Mouse (Mus musculus): Measurements from ENCODE around the gene Tbc1d4. TPM values are rescaled to one million over a fixed set of nuclear protein-coding genes. Genes with fewer than 3 reads are reported as not detected.

Gene Tbc1d4
- polyA plus RNA-seq, 1 experiment from 2014 or later, result 25.5 TPM

DNA sequence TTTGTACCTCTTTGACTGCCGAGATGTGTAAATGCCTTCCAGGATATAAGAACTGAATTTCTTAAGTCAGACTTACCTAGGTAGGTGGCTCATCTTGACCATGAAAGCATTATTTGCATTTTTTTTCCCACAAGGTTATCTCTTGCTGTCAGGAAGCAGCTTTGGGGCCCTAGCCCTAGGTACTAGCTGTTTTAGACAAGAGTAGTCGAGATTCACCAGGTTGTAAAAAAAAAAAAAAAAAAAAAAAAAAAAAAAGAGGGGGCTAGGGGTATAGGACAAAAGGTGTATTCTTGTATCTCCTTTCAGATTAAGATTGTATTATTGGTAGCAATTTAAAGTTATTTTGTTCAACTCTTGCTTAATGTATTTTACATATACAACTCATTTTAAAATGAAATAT, 21.6 kb upstream of the Tbc1d4 start:
- WGBS, result 81% methylated on average over 2 of the region's 2 CpGs
- Histone ChIP-seq H3K36me3 (peaks cover 4% of the 10 kb centered on the region; the same call in 1 of the 2 replicates), H3K4me3 (no peak overlapping the region), H3K4me2 (no peak overlapping the region), H3K4me1 (replicated peaks) (no peaks in the 10 kb centered on the region), H3K27ac (no peak overlapping the region), H3K9ac (no peak overlapping the region), H3K27me3 (no peaks in the 10 kb centered on the region), H3K9me3 (replicated peaks) (no peaks in the 10 kb centered on the region)
- no peak for ATAC-seq (replicated peaks; ENCODE audit: insufficient number of reproducible peaks, insufficient read depth, low FRiP score, low read depth)

DNA sequence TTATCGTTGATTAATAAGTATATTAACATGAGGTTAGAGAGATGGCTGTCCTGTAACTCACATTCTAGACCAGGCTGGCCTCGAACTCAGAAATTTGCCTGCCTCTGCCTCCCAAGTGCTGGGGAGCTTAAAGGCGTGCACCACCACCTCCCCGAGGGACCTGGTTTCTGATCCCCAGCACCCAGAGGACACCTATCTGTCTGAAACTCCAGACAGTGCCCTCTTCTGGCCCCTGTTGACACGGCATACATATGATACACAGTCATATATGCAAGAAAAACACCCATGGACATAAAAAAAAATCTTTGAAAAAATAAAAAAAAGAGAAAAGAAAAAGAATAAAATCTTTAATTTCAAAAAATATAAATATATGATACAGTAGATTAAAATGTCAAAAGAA, 8.7 kb upstream of the Tbc1d4 start:
- no peaks in the 10 kb centered on the region for H3K36me3 ChIP-seq
- no peaks in the 10 kb centered on the region for H3K27me3 ChIP-seq
- 89% methylated on average over 5 of the region's 5 CpGs for WGBS
- H3K9me3 ChIP-seq (replicated peaks), result no peaks in the 10 kb centered on the region
- no peak for ATAC-seq (replicated peaks; ENCODE audit: insufficient number of reproducible peaks, insufficient read depth, low FRiP score, low read depth)
- H3K4me3 ChIP-seq, result no peak overlapping the region
- peaks cover 14% of the 10 kb centered on the region; the same call in 1 of the 2 replicates for H3K4me1 ChIP-seq (replicated peaks)
- H3K9ac ChIP-seq, result no peak overlapping the region
- H3K27ac ChIP-seq, result no peak overlapping the region
- H3K4me2 ChIP-seq, result no peak overlapping the region

- Histone ChIP-seq H3K9ac (no peak overlapping the region), H3K4me3 (no peak overlapping the region), H3K27me3 (no peaks in the 10 kb centered on the region), H3K4me1 (replicated peaks) (peaks cover 14% of the 10 kb centered on the region; the same call in 1 of the 2 replicates), H3K4me2 (no peak overlapping the region), H3K36me3 (no peaks in the 10 kb centered on the region), H3K9me3 (replicated peaks) (no peaks in the 10 kb centered on the region), H3K27ac (no peak overlapping the region)
- ATAC-seq (replicated peaks; ENCODE audit: insufficient number of reproducible peaks, insufficient read depth, low FRiP score, low read depth), result no peak
- WGBS, result 62% methylated on average over 9 of the region's 9 CpGs
Measured at GRCm38 (mm10) chr14:101616178-101616577, 7.2 kb upstream of the Tbc1d4 start.

- Histone ChIP-seq H3K9ac (no peak overlapping the region), H3K4me3 (no peak overlapping the region), H3K27ac (no peak overlapping the region), H3K4me1 (replicated peaks) (peaks cover 16% of the 10 kb centered on the region; the same call in 1 of the 2 replicates), H3K27me3 (no peaks in the 10 kb centered on the region), H3K36me3 (no peaks in the 10 kb centered on the region), H3K9me3 (replicated peaks) (no peaks in the 10 kb centered on the region), H3K4me2 (no peak overlapping the region)
- 76% methylated on average over 1 of the region's 1 CpGs for WGBS
- ATAC-seq (replicated peaks; ENCODE audit: insufficient number of reproducible peaks, insufficient read depth, low FRiP score, low read depth), result no peak
Measured at GRCm38 (mm10) chr14:101613206-101613605, 4.2 kb upstream of the Tbc1d4 start.

DNA sequence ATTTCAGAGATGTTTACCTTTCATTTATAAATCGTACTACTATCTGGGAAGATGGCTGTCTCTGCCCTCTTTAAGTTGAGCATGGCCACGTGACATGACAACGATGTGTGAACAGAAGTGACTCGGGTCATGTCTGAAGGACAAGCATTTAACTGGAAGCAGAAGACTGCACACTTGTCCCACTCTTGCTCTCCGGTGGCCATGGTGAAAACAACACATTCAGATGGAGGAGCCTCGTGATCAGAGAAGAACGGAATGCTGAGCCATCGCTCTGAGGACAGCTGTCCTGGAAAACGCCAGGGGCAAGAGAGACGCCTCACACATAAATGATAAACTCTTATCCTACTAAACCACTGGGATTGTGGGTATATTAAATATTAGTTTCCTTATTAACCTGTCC, 1.7 kb upstream of the Tbc1d4 start:
- Histone ChIP-seq H3K4me2 (no peak overlapping the region), H3K27me3 (no peaks in the 10 kb centered on the region), H3K9ac (no peak overlapping the region), H3K4me1 (replicated peaks) (peaks cover 19% of the 10 kb centered on the region; the same call in 1 of the 2 replicates), H3K9me3 (replicated peaks) (no peaks in the 10 kb centered on the region), H3K36me3 (no peaks in the 10 kb centered on the region), H3K4me3 (no peak overlapping the region), H3K27ac (no peak overlapping the region)
- no peak for ATAC-seq (replicated peaks; ENCODE audit: insufficient number of reproducible peaks, insufficient read depth, low FRiP score, low read depth)
- 40% methylated on average over 10 of the region's 10 CpGs for WGBS

- H3K9ac ChIP-seq, result peak overlapping the region; percentile 85
- no peaks in the 10 kb centered on the region for H3K27me3 ChIP-seq
- ATAC-seq (replicated peaks; ENCODE audit: insufficient number of reproducible peaks, insufficient read depth, low FRiP score, low read depth), result peak; percentile 28
- H3K27ac ChIP-seq, result peak overlapping the region; percentile 97
- H3K9me3 ChIP-seq (replicated peaks), result no peaks in the 10 kb centered on the region
- peak overlapping the region; percentile 85 for H3K4me3 ChIP-seq
- peaks cover 13% of the 10 kb centered on the region for H3K4me1 ChIP-seq (replicated peaks)
- no peaks in the 10 kb centered on the region for H3K36me3 ChIP-seq
- H3K4me2 ChIP-seq, result peak overlapping the region; percentile 95
- under 1% methylated on average over 62 of the region's 62 CpGs for WGBS
Measured at GRCm38 (mm10) chr14:101607631-101608518, 1.1 kb downstream of the Tbc1d4 start.

DNA sequence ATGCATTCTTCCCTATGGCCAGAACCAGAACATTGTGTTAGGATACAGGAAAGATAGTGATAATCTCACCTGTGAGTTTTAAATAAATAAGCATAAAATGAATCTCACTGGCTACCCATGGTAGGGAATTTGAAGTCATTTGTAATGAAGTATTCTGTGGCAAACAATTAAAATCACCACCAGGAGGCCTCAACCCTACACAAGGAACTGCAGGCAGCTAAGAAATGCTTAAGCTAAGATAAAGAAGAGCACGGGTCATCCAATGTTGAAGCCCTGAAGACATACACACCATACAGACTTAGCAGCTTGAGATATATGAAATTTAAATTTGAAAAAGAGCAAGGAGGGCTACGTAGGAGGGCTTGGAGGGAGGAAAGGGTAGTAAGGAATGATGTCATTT, 3.1 kb downstream of the Tbc1d4 start:
- ATAC-seq (replicated peaks; ENCODE audit: insufficient number of reproducible peaks, insufficient read depth, low FRiP score, low read depth), result no peak
- no peak overlapping the region for H3K9ac ChIP-seq
- no peaks in the 10 kb centered on the region for H3K36me3 ChIP-seq
- H3K9me3 ChIP-seq (replicated peaks), result no peaks in the 10 kb centered on the region
- no peaks in the 10 kb centered on the region for H3K27me3 ChIP-seq
- H3K4me1 ChIP-seq (replicated peaks), result peaks cover 16% of the 10 kb centered on the region
- no peak overlapping the region for H3K4me3 ChIP-seq
- 58% methylated on average over 2 of the region's 2 CpGs for WGBS
- no peak overlapping the region for H3K27ac ChIP-seq
- no peak overlapping the region; the same call in 1 of the 2 replicates for H3K4me2 ChIP-seq

GRCm38 (mm10) chr14:101602851-101603250, 6.1 kb downstream of the Tbc1d4 start:
- no peak for ATAC-seq (replicated peaks; ENCODE audit: insufficient number of reproducible peaks, insufficient read depth, low FRiP score, low read depth)
- peaks cover 14% of the 10 kb centered on the region for H3K4me1 ChIP-seq (replicated peaks)
- 55% methylated on average over 3 of the region's 3 CpGs for WGBS
- no peak overlapping the region for H3K9ac ChIP-seq
- no peaks in the 10 kb centered on the region for H3K27me3 ChIP-seq
- no peaks in the 10 kb centered on the region for H3K9me3 ChIP-seq (replicated peaks)
- no peaks in the 10 kb centered on the region for H3K36me3 ChIP-seq
- H3K4me3 ChIP-seq, result no peak overlapping the region
- H3K4me2 ChIP-seq, result no peak overlapping the region
- no peak overlapping the region for H3K27ac ChIP-seq

- no peak overlapping the region for H3K27ac ChIP-seq
- WGBS, result 85% methylated on average over 11 of the region's 14 CpGs
- no peak overlapping the region for H3K9ac ChIP-seq
- peaks cover 16% of the 10 kb centered on the region for H3K4me1 ChIP-seq (replicated peaks)
- no peaks in the 10 kb centered on the region for H3K36me3 ChIP-seq
- H3K9me3 ChIP-seq (replicated peaks), result no peaks in the 10 kb centered on the region
- H3K4me2 ChIP-seq, result no peak overlapping the region
- no peak overlapping the region for H3K4me3 ChIP-seq
- no peaks in the 10 kb centered on the region for H3K27me3 ChIP-seq
- ATAC-seq (replicated peaks; ENCODE audit: insufficient number of reproducible peaks, insufficient read depth, low FRiP score, low read depth), result no peak
Measured at GRCm38 (mm10) chr14:101597096-101597715, 11.8 kb downstream of the Tbc1d4 start.

- H3K4me3 ChIP-seq, result no peak overlapping the region
- H3K9ac ChIP-seq, result no peak overlapping the region
- no peaks in the 10 kb centered on the region for H3K27me3 ChIP-seq
- no peak for ATAC-seq (replicated peaks; ENCODE audit: insufficient number of reproducible peaks, insufficient read depth, low FRiP score, low read depth)
- no peak overlapping the region for H3K4me2 ChIP-seq
- WGBS, result 90% methylated on average over 9 of the region's 9 CpGs
- peaks cover 16% of the 10 kb centered on the region for H3K4me1 ChIP-seq (replicated peaks)
- no peaks in the 10 kb centered on the region for H3K36me3 ChIP-seq
- no peaks in the 10 kb centered on the region for H3K9me3 ChIP-seq (replicated peaks)
- H3K27ac ChIP-seq, result no peak overlapping the region
Measured at GRCm38 (mm10) chr14:101596691-101597090, 12.3 kb downstream of the Tbc1d4 start.

DNA sequence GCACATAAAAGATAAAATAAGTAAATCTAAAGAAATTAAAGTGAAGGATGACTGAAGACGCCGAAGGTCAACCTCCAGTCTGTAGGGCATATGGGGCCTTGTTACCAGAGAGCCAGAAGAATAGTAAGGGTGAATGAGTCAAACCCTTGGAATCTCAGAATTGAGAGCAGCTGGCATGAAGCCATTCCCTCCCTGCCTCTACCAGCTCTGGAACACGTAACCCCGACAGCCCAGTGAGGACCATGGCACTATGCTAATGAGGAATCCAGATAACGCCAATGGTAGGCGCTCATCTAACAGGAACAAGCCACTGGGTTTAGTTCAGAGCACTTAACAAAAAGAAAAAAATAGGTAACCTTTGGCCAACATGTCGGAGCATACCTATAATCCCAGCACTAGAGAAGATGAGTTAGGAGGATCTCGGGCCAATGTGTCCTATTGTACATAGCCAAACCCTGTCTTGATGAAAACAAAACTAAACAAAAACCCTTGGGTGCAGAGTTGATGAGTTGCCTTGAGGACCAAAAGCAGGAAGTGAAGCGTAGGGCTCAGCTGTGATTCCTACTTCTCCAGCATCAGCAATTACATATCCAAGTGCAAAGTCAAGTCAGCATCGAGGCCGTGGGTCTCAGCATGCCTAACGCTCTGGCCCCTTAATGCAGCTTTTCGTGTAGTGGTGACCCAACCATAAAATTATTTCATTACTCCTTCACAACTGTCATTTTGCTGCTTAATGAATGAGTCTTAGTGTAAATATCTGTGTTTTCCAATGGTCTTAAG, 13.5 kb downstream of the Tbc1d4 start:
- 68% methylated on average over 13 of the region's 13 CpGs for WGBS
- H3K27ac ChIP-seq, result no peak overlapping the region
- H3K9ac ChIP-seq, result no peak overlapping the region

More for the DNA sequence above, 13.5 kb downstream of the Tbc1d4 start:
- Histone ChIP-seq H3K4me2 (no peak overlapping the region), H3K4me3 (no peak overlapping the region), H3K27me3 (no peaks in the 10 kb centered on the region), H3K4me1 (replicated peaks) (peaks cover 16% of the 10 kb centered on the region), H3K36me3 (no peaks in the 10 kb centered on the region), H3K9me3 (replicated peaks) (no peaks in the 10 kb centered on the region)
- ATAC-seq (replicated peaks; ENCODE audit: insufficient number of reproducible peaks, insufficient read depth, low FRiP score, low read depth), result no peak
